Mouse (Mus musculus) embryonic facial prominence, embryonic 13.5 days (tissue): ENCODE data around the gene Dock4. TPM values are rescaled to one million over a fixed set of nuclear protein-coding genes. Genes with fewer than 3 reads are reported as not detected.

Experiments used
- ATAC-seq: fragments of 200-750 bp; cut with Nextera tagmentation; 2 replicates; pipeline ENCODE4 v1.8.0; 2017; ENCODE audit warnings: low read depth; ENCODE audit not compliant: insufficient number of reproducible peaks, insufficient read depth, low FRiP score, low TSS enrichment
- H3K27ac ChIP-seq: fragments of 300-500 bp; sonication (generic); 2 replicates; pipeline ENCODE4 v1.5.1; 2015; ENCODE audit warnings: moderate library complexity, mild to moderate bottlenecking, inconsistent platforms
- H3K27me3 ChIP-seq: fragments of 300-500 bp; sonication (generic); 2 replicates; pipeline ENCODE4 v1.6.1; 2015; ENCODE audit warnings: mild to moderate bottlenecking, inconsistent platforms
- H3K36me3 ChIP-seq: fragments of 300-500 bp; sonication (generic); 2 replicates; pipeline ENCODE4 v1.6.1; 2015; ENCODE audit warnings: mild to moderate bottlenecking, inconsistent platforms
- H3K4me1 ChIP-seq: fragments of 300-500 bp; sonication (generic); 2 replicates; pipeline ENCODE4 v1.6.1; 2015; ENCODE audit warnings: inconsistent platforms
- H3K4me2 ChIP-seq: fragments of 300-500 bp; sonication (generic); 2 replicates; pipeline ENCODE4 v1.6.1; 2015; ENCODE audit warnings: moderate library complexity, mild to moderate bottlenecking, inconsistent platforms
- H3K4me3 ChIP-seq: fragments of 300-500 bp; sonication (generic); 2 replicates; pipeline ENCODE4 v1.5.1; 2015; ENCODE audit warnings: mild to moderate bottlenecking, inconsistent platforms
- H3K9ac ChIP-seq: fragments of 300-500 bp; sonication (generic); 2 replicates; pipeline ENCODE4 v1.6.1; 2015; ENCODE audit warnings: mild to moderate bottlenecking, inconsistent platforms
- H3K9me3 ChIP-seq: fragments of 300-500 bp; sonication (generic); 2 replicates; pipeline ENCODE4 v1.6.1; 2016; ENCODE audit warnings: inconsistent platforms
- WGBS: fragments of 180-500 bp; shearing (Covaris S2); methylation state at CpG from one replicate; pipeline ENCODE4 v1.1.7; 2015; ENCODE audit warnings: mixed read lengths; 5-methylcytosine and 5-hydroxymethylcytosine counted together
- polyA plus RNA-seq: library from polyadenylated mRNA; unstranded; fragments of >200 nt; fragmentation: Nextera tagmentation; extraction: Ambion mirVana; gene quantifications from 2 replicates; pipeline ENCODE4 v1.2.1, GENCODE M21; 2015

The Dock4 gene
- polyA plus RNA-seq, 1 experiment from 2014 or later = 19.9 TPM

DNA sequence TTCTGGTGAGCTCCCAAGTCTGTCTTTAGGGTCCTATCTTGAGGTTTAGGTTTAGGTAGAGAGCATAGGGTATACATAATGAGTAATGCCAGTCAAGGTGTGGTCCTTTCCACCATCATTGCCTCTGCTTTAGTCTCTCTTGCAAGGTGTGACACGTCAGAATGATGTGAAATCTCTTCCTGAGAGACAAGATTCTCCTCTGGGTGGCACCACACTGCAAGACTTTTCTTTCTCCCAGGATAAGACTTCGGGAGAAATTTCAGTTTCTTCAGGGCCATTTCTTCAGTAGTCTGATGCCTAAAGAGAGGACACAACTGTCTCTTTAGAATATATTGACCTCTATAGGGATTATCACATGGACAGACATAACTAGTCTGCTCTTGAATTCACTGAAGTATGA, 282.6 kb downstream of the Dock4 start:
- Histone ChIP-seq H3K27me3 (no peaks in the 10 kb centered on the region), H3K4me2 (no peak overlapping the region), H3K9me3 (no peaks in the 10 kb centered on the region), H3K4me1 (no peaks in the 10 kb centered on the region), H3K36me3 (no peaks in the 10 kb centered on the region), H3K9ac (no peak overlapping the region), H3K4me3 (no peak overlapping the region), H3K27ac (no peak overlapping the region)
- ATAC-seq = no peak
- 76% methylated on average over 2 of the region's 2 CpGs for WGBS

DNA sequence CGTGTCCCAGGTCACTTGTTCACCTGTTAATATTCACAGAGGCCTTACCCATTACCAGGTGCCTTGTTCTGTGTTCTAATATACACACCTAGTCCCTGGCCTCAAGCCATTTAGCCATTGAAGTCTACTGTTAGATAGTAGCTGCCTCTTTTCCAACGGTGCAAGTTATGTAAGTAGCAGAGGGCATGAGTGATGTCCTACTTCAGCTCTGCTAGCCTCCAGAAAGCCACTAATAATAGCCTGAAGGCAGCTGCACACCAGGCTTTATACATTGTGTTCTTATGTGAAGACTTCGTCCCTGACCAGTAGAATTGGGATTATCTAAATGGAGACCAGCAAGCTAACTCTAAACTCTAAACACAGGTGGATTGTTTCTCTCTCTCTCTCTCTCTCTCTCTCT, 285.0 kb downstream of the Dock4 start:
- no peaks in the 10 kb centered on the region for H3K9me3 ChIP-seq
- H3K4me3 ChIP-seq = no peak overlapping the region
- 73% methylated on average over 3 of the region's 3 CpGs for WGBS
- no peaks in the 10 kb centered on the region for H3K4me1 ChIP-seq
- H3K27me3 ChIP-seq = no peaks in the 10 kb centered on the region
- no peak overlapping the region for H3K27ac ChIP-seq
- H3K9ac ChIP-seq = no peak overlapping the region
- no peaks in the 10 kb centered on the region for H3K36me3 ChIP-seq
- no peak overlapping the region for H3K4me2 ChIP-seq
- no peak for ATAC-seq

DNA sequence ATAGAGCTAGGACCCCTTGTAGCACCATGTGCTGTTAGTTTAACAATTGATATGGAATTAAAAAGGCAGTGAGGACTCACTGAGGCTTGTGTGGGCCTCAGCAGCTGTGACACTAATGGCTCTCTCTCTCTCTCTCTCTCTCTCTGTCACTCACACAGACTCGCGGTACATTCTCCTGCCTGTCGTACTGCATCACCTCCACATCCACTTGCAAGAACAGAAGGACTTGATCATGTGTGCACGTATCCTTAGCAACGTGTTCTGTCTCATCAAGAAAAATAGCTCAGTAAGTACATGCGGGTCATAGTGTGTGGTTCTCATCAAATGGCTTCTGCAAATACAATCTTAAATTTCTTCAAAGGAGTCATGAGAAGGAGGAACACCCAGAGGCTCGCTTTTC, 299.7 kb downstream of the Dock4 start:
- ATAC-seq = no peak
- Histone ChIP-seq H3K4me1 (no peaks in the 10 kb centered on the region), H3K9ac (no peak overlapping the region), H3K4me2 (no peak overlapping the region), H3K27ac (no peak overlapping the region), H3K27me3 (no peaks in the 10 kb centered on the region), H3K4me3 (no peak overlapping the region), H3K9me3 (no peaks in the 10 kb centered on the region), H3K36me3 (peaks cover 4% of the 10 kb centered on the region; the same call in 1 of the 2 replicates)
- WGBS = 77% methylated on average over 7 of the region's 7 CpGs

DNA sequence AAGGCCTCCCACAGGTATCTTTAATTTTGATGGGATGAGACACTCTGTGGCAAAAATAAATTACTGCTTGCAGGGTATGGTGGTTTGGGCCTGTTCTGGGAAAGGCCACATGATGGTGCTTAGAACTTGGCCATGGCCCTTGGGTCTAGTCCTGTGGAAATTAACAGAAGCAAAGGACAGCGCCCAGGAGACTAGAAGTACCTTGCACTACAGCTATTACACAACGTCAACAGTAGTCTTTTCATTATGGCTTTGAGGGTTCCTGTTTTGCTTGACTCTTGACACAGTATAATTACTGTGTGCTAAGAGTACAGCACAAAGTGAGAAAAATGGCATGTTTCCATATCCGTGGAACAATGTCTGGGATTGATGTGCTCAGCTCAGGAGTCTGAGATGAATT, 300.3 kb downstream of the Dock4 start:
- Histone ChIP-seq H3K9ac (no peak overlapping the region), H3K9me3 (no peaks in the 10 kb centered on the region), H3K4me1 (no peaks in the 10 kb centered on the region), H3K4me2 (no peak overlapping the region), H3K36me3 (peaks cover 4% of the 10 kb centered on the region; the same call in 1 of the 2 replicates), H3K27me3 (no peaks in the 10 kb centered on the region), H3K27ac (no peak overlapping the region), H3K4me3 (no peak overlapping the region)
- WGBS = 82% methylated on average over 3 of the region's 3 CpGs
- ATAC-seq = no peak

DNA sequence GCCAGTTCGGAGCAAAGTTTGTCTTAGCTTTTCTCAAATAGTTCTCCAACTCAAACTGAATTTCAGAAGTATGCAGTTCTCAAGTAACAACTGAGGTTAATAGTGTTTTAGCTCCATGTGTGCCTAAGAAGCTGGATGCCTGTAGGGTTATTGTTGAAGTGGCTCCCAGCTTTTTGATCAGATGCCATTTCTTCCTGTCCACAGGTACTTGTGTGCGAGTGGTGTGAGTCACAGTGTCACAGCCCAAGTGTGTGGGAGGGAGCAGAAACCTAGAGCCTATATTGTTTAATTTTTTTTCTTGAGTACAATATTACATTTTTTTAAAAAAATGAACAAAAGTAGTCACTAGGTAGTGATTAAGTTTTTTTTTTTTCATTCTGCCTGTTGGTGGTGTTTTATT, 313.5 kb downstream of the Dock4 start:
- Histone ChIP-seq H3K4me1 (no peaks in the 10 kb centered on the region), H3K36me3 (no peaks in the 10 kb centered on the region), H3K9ac (no peak overlapping the region), H3K9me3 (no peaks in the 10 kb centered on the region), H3K27me3 (no peaks in the 10 kb centered on the region), H3K27ac (no peak overlapping the region), H3K4me3 (no peak overlapping the region), H3K4me2 (no peak overlapping the region)
- WGBS = 84% methylated on average over 2 of the region's 2 CpGs
- ATAC-seq = no peak

DNA sequence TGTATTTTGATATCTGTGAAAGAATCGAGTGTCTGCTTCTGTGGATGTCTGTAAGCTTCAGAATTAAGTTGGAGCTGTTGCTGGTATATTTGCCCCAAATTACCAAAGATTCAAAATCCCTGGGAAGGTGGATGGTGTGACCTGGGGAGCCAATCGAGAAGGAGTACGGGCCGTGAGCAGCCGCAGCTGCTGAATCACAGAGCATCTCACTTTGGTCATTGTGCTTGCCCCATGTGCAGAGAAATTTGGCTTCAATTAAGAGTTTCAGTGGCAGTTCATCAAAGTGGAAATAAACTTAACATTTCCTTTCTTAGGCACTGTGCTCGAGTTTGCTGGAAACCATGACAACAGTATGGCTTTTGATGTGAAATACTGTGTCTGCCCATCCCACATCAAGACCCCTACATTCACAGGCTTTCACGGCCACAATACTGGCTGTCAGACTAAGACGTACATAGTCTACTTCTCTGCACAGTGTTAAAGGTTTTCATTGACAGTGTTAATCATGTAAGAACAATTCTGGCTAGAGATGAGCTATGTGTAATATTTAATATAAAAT, 321.6 kb downstream of the Dock4 start:
- no peak overlapping the region for H3K9ac ChIP-seq
- no peak overlapping the region for H3K4me2 ChIP-seq
- no peaks in the 10 kb centered on the region for H3K9me3 ChIP-seq
- no peaks in the 10 kb centered on the region for H3K27me3 ChIP-seq
- no peak overlapping the region for H3K27ac ChIP-seq
- no peaks in the 10 kb centered on the region for H3K36me3 ChIP-seq
- H3K4me1 ChIP-seq = no peaks in the 10 kb centered on the region
- 54% methylated on average over 8 of the region's 8 CpGs for WGBS
- no peak overlapping the region for H3K4me3 ChIP-seq
- ATAC-seq = no peak

DNA sequence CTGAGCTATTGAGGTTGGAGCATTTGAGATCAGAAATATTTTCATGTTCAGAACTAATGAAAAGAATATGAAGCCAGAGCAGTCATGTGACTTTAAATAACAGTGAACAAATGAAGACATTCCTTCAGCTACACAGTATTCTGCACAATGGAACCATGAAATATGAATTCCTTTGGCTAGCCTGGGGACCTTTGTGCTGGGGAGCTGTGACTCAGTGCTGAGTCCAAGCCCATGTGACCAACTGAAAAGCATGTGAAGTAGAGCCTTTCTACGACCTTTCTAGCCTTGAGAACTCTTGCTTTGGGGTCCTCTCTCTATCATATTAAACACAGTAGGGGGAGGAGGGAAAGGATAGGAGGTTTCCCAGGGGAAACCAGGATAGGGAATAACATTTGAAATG, 327.3 kb downstream of the Dock4 start:
- WGBS = 72% methylated on average over 1 of the region's 1 CpGs
- ATAC-seq = no peak
- no peaks in the 10 kb centered on the region for H3K36me3 ChIP-seq
- H3K27me3 ChIP-seq = no peaks in the 10 kb centered on the region
- no peak overlapping the region for H3K27ac ChIP-seq
- H3K4me2 ChIP-seq = no peak overlapping the region
- H3K4me1 ChIP-seq = no peaks in the 10 kb centered on the region
- H3K9ac ChIP-seq = no peak overlapping the region
- no peaks in the 10 kb centered on the region for H3K9me3 ChIP-seq
- H3K4me3 ChIP-seq = no peak overlapping the region

DNA sequence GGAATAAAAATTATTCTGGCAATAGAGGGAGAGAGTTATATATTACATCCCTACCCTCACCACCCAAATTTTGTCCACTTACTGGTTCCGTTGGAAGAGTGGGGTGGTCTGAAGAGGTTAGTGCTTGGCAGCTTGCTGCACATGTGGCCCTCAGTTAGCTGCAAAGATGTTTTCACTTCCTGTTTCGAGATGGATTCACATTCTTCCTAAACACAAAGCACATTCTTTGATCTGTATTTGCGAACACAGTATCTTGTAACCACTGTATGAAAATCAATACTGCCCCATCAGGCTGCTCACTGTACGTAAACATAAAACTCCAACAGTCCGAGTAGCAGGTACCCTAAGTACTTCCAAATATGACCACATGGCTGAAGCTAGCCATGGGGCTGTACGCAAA, 335.8 kb downstream of the Dock4 start:
- H3K4me2 ChIP-seq = no peak overlapping the region
- H3K9ac ChIP-seq = no peak overlapping the region
- peaks cover 4% of the 10 kb centered on the region; the same call in 1 of the 2 replicates for H3K36me3 ChIP-seq
- whole genome bisulfite sequencing = 79% methylated on average over 6 of the region's 6 CpGs
- ATAC-seq = no peak
- no peaks in the 10 kb centered on the region for H3K9me3 ChIP-seq
- no peaks in the 10 kb centered on the region for H3K27me3 ChIP-seq
- no peaks in the 10 kb centered on the region for H3K4me1 ChIP-seq
- no peak overlapping the region for H3K4me3 ChIP-seq
- H3K27ac ChIP-seq = no peak overlapping the region

DNA sequence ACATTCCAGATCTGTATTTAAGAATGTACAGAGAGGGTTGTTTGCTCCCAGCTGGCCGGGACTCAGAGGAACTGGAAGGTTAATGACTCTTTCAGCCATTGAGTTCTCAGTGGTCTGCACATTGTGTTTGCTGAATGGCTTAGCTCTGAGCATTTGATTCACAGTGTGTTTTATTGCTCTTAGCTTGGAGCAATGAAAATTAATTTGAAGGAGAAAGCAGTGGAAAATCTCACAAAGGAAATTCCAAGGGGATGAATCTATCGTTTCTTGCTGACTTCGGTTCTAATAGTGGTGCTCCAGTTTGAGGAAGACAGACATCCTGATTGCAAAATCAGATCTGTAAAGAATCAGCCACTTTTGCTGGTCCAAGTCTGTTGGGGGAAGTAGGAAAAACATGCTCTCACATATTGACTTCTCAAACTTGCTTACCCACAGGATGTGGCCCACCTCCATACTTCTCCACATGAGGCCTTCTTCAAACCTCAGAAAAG, 342.9 kb downstream of the Dock4 start:
- H3K4me3 ChIP-seq = no peak overlapping the region
- H3K36me3 ChIP-seq = no peaks in the 10 kb centered on the region
- no peak overlapping the region for H3K27ac ChIP-seq
- 56% methylated on average over 3 of the region's 3 CpGs for WGBS
- no peak overlapping the region for H3K9ac ChIP-seq
- no peak overlapping the region for H3K4me2 ChIP-seq
- no peaks in the 10 kb centered on the region for H3K9me3 ChIP-seq
- H3K4me1 ChIP-seq = no peaks in the 10 kb centered on the region
- H3K27me3 ChIP-seq = no peaks in the 10 kb centered on the region
- no peak for ATAC-seq

DNA sequence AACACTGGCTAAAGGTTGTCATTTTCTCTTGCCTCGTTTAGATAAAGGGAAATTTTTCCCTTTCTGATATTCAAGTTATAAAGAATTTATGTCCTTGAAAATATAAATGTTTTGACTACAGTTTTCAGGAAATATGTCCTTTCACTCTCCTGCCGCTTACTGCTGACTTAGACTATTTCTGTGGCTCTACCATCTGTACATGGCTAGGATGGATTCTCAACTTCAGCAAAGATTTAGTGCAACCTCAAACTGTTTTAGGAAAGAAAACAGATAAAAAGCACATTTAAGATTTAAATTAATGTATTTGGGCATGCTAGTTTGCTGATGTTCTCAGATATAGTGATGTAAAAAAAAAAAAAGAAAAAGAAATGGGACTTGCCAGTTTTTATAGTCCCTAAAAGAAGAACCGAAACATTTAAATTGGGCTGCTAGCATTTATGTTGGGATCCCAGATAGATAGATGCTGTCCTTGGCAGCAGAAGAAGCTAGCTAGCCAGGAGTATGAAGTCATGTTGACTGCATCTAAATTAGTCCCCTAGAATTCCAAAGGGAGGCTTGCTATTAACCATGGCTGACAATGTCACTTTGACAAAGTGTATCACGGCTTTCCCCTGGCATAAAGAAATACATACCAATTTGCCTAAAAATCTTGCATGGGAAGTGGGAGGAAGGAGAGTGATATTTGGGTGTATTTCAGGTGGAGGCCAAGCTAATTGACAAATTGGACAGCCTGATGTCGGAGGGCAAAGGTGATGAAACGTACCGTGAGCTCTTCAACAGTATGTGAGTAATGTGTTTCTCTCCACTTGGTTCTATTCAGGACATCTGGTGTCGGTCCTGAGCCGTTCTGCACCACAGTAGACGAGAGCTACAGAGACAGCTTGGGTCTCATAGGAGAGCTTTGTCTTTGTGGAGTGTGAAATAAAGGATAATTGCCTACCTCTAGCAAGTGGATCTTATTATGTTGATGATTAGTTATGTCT, 343.9 kb downstream of the Dock4 start:
- no peaks in the 10 kb centered on the region for H3K27me3 ChIP-seq
- H3K9me3 ChIP-seq = no peaks in the 10 kb centered on the region
- H3K36me3 ChIP-seq = no peaks in the 10 kb centered on the region
- H3K4me1 ChIP-seq = no peaks in the 10 kb centered on the region
- H3K27ac ChIP-seq = no peak overlapping the region
- H3K4me3 ChIP-seq = no peak overlapping the region
- H3K9ac ChIP-seq = no peak overlapping the region
- H3K4me2 ChIP-seq = no peak overlapping the region
- 68% methylated on average over 10 of the region's 10 CpGs for WGBS
- no peak for ATAC-seq

DNA sequence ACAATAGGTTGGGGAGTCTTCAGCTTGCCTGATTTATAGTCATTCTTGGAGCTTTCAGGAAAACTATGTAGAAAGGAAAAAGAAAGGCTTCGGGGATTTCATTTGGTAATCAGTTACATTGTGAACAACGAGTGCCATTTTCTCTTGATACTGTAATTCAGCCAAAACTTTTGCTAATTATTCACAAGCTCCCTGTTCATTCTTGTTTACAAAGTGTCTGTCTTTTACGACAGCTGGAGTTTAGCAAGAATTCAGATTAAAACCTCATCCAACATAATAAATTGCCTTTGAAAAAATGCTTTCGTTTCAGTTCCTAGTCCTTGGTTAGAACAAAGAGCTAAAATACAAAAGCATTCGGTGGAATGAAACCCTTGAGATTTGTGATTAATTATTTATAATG, 345.5 kb downstream of the Dock4 start:
- no peak overlapping the region for H3K4me2 ChIP-seq
- H3K27ac ChIP-seq = no peak overlapping the region
- H3K36me3 ChIP-seq = no peaks in the 10 kb centered on the region
- H3K27me3 ChIP-seq = no peaks in the 10 kb centered on the region
- H3K4me3 ChIP-seq = no peak overlapping the region
- H3K4me1 ChIP-seq = no peaks in the 10 kb centered on the region
- H3K9me3 ChIP-seq = no peaks in the 10 kb centered on the region
- 82% methylated on average over 5 of the region's 5 CpGs for WGBS
- H3K9ac ChIP-seq = no peak overlapping the region
- ATAC-seq = no peak

DNA sequence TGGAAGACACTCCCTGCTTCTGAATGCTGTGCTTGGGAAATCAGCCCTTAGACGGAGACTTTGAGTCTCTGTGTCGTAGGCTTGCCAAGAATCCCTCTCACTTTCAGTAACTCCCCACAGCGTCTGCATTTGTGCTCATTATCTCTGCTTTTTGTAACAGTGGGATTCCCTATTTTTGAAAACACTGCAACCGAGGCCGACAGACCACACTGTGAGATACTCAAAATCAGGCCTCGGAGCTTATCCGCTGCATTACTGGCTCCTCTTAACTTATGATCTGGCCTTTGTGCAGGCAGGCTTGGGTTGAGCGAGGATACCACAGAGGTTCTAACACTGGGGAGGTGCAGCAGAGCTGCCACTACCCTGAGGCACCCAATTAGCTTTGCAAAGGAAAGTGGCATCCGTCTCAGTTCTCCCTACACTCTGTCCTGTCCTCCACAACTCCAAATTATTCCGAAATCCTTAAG, 346.5 kb downstream of the Dock4 start:
- Histone ChIP-seq H3K27me3 (no peaks in the 10 kb centered on the region), H3K9me3 (no peaks in the 10 kb centered on the region), H3K4me2 (no peak overlapping the region), H3K4me1 (peaks cover 3% of the 10 kb centered on the region), H3K4me3 (no peak overlapping the region), H3K27ac (no peak overlapping the region), H3K9ac (no peak overlapping the region), H3K36me3 (no peaks in the 10 kb centered on the region)
- no peak for ATAC-seq
- WGBS = 30% methylated on average over 10 of the region's 10 CpGs
